Mouse (Mus musculus): ENCODE measurements around the gene Hmgn1.

Gene Hmgn1

GRCm38 (mm10) chr16:96148834-96149233, 21.3 kb upstream of the Hmgn1 start:
- POLR2A ChIA-PET = interaction anchor here (0.7 to 2.9 kb wide), 11 partner anchors 8 to 379 kb away, joined by 3 to 12 read pairs (median 4); partner anchors contain the start of genes Brwd1 (in 1 of the 4), Hmgn1 (in 1 of the 4) and Psmg1 (in 1 of the 4)
- CTCF ChIA-PET = interaction anchor here in 2 of 4 experiments (0.6 to 0.7 kb wide), 2 partner anchors 65 to 1380 kb away, joined by 3 read pairs; no protein-coding TSS in a partner anchor

- ChIA-PET POLR2A (interaction anchor here in 3 of 4 experiments (0.6 to 4.1 kb wide), 20 partner anchors 8 to 1802 kb away, joined by 3 to 25 read pairs (median 4); partner anchors contain the start of genes Brwd1 (in 2 of the 3), Hmgn1 (in 1 of the 3) and Psmg1 (in 1 of the 3)), CTCF (interaction anchor here (0.7 to 2.1 kb wide), 9 partner anchors 10 to 126 kb away, joined by 3 to 7 read pairs (median 3); no protein-coding TSS in a partner anchor)
Observed at GRCm38 (mm10) chr16:96145814-96146213, 18.3 kb upstream of the Hmgn1 start.

GRCm38 (mm10) chr16:96145110-96145800, 17.7 kb upstream of the Hmgn1 start, which contains the start of gene Wrb:
Gene Wrb, plus strand, starts transcription at chr16:96145407.
- POLR2A ChIA-PET = interaction anchor here in 3 of 4 experiments (0.6 to 4.1 kb wide), 22 partner anchors 8 to 1803 kb away, joined by 3 to 25 read pairs (median 4); partner anchors contain the start of genes Brwd1 (in 2 of the 3), Hmgn1 (in 1 of the 3) and Psmg1 (in 1 of the 3)

GRCm38 (mm10) chr16:96144748-96145109, 17.2 kb upstream of the Hmgn1 start:
- POLR2A ChIA-PET = interaction anchor here in 3 of 4 experiments (0.6 to 4.1 kb wide), 14 partner anchors 9 to 213 kb away, joined by 3 to 25 read pairs (median 5); partner anchors contain the start of genes Brwd1 (in 2 of the 3) and Hmgn1 (in 1 of the 3)
- CTCF ChIA-PET = interaction anchor here (1.0 to 2.1 kb wide), 5 partner anchors 9 to 125 kb away, joined by 3 to 7 read pairs (median 5); no protein-coding TSS in a partner anchor

More at GRCm38 (mm10) chr16:96145110-96145800, 17.7 kb upstream of the Hmgn1 start, which contains the start of gene Wrb:
- CTCF ChIA-PET = interaction anchor here (0.5 to 2.1 kb wide), 10 partner anchors 9 to 125 kb away, joined by 3 to 7 read pairs (median 3); no protein-coding TSS in a partner anchor

GRCm38 (mm10) chr16:96128466-96128865, 937 bp upstream of the Hmgn1 start:
- ChIA-PET CTCF (interaction anchor here in 1 of 4 experiments (1.0 to 1.1 kb wide), 2 partner anchors 8 to 17 kb away, joined by 3 read pairs; partner anchors contain the start of gene Wrb), POLR2A (interaction anchor here in 3 of 4 experiments (0.7 to 4.8 kb wide), 17 partner anchors 10 to 105 kb away, joined by 3 to 41 read pairs (median 6); partner anchors contain the start of genes Brwd1 (in 2 of the 3) and Wrb (in 2 of the 3))

GRCm38 (mm10) chr16:96127288-96127656, 257 bp downstream of the Hmgn1 start:
- CTCF ChIA-PET = interaction anchor here in 3 of 4 experiments (0.6 to 1.1 kb wide), 3 partner anchors 13 to 1800 kb away, joined by 3 to 6 read pairs (median 3); no protein-coding TSS in a partner anchor
- POLR2A ChIA-PET = interaction anchor here in 3 of 4 experiments (0.6 to 5.0 kb wide), 29 partner anchors 7 to 1954 kb away, joined by 3 to 41 read pairs (median 5); partner anchors contain the start of genes Brwd1 (in 2 of the 3), Psmg1 (in 2 of the 3) and Wrb (in 1 of the 3)

- POLR2A ChIA-PET = interaction anchor here in 3 of 4 experiments (0.6 to 5.0 kb wide), 26 partner anchors 8 to 221 kb away, joined by 3 to 41 read pairs (median 4); partner anchors contain the start of genes Brwd1 (in 2 of the 3), Psmg1 (in 2 of the 3), Wrb (in 2 of the 3) and Lca5l (in 1 of the 3)
- CTCF ChIA-PET = interaction anchor here in 2 of 4 experiments (0.6 to 1.1 kb wide), 2 partner anchors 12 to 24 kb away, joined by 3 to 6 read pairs; no protein-coding TSS in a partner anchor
Observed at GRCm38 (mm10) chr16:96126684-96127171, 801 bp downstream of the Hmgn1 start.

GRCm38 (mm10) chr16:96120022-96120623, 7.4 kb downstream of the Hmgn1 start:
- ChIA-PET POLR2A (interaction anchor here in 3 of 4 experiments (0.5 to 2.8 kb wide), 14 partner anchors 9 to 78 kb away, joined by 3 to 9 read pairs (median 4); partner anchors contain the start of genes Brwd1 (in 1 of the 3) and Wrb (in 1 of the 3)), CTCF (no interaction called here)

- POLR2A ChIA-PET = interaction anchor here in 3 of 4 experiments (0.8 to 4.9 kb wide), 15 partner anchors 11 to 69 kb away, joined by 3 to 26 read pairs (median 5); partner anchors contain the start of genes Hmgn1 (in 2 of the 3) and Brwd1 (in 1 of the 3)
- CTCF ChIA-PET = interaction anchor here (0.5 to 2.1 kb wide), 20 partner anchors 9 to 1387 kb away, joined by 3 to 6 read pairs (median 3); partner anchors contain the start of genes Wrb (in 2 of the 4), Hmgn1 (in 1 of the 4) and Lca5l (in 1 of the 4)
Observed at GRCm38 (mm10) chr16:96114729-96115128, 12.8 kb downstream of the Hmgn1 start.

GRCm38 (mm10) chr16:96112769-96113168, 14.8 kb downstream of the Hmgn1 start:
- ChIA-PET CTCF (interaction anchor here in 1 of 4 experiments (0.7 to 1.4 kb wide), 3 partner anchors 10 to 31 kb away, joined by 3 to 4 read pairs (median 3); no protein-coding TSS in a partner anchor), POLR2A (interaction anchor here in 2 of 4 experiments (1.9 to 4.9 kb wide), 2 partner anchors 13 to 15 kb away, joined by 6 to 26 read pairs; partner anchors contain the start of gene Hmgn1 (in 1 of the 2))

GRCm38 (mm10) chr16:96110655-96111345, 16.7 kb downstream of the Hmgn1 start:
- POLR2A ChIA-PET = interaction anchor here in 2 of 4 experiments (1.4 to 1.7 kb wide), 2 partner anchors 13 to 28 kb away, joined by 4 to 5 read pairs; no protein-coding TSS in a partner anchor
- CTCF ChIA-PET = no interaction called here

GRCm38 (mm10) chr16:96109673-96110072, 17.9 kb downstream of the Hmgn1 start:
- ChIA-PET POLR2A (interaction anchor here in 3 of 4 experiments (1.4 to 2.8 kb wide), 4 partner anchors 11 to 27 kb away, joined by 4 to 10 read pairs (median 5); partner anchors contain the start of gene Brwd1 (in 2 of the 3)), CTCF (no interaction called here)

GRCm38 (mm10) chr16:96103036-96103435, 24.5 kb downstream of the Hmgn1 start:
- POLR2A ChIA-PET = interaction anchor here (0.5 to 2.1 kb wide), 15 partner anchors 9 to 1857 kb away, joined by 3 to 22 read pairs (median 5); partner anchors contain the start of gene Brwd1 (in 3 of the 4)
- CTCF ChIA-PET = interaction anchor here (0.7 to 1.6 kb wide), 10 partner anchors 11 to 137 kb away, joined by 3 to 26 read pairs (median 6); partner anchors contain the start of gene Wrb (in 1 of the 4)

GRCm38 (mm10) chr16:96097811-96098210, 29.7 kb downstream of the Hmgn1 start:
- CTCF ChIA-PET = interaction anchor here in 1 of 4 experiments (0.6 to 1.1 kb wide), 3 partner anchors 9 to 1397 kb away, joined by 3 to 5 read pairs (median 4); no protein-coding TSS in a partner anchor
- POLR2A ChIA-PET = interaction anchor here (0.6 to 6.2 kb wide), 25 partner anchors 9 to 1100 kb away, joined by 3 to 47 read pairs (median 4); partner anchors contain the start of genes Brwd1 (in 3 of the 4), Hmgn1 (in 2 of the 4), Kcnj6 (in 1 of the 4) and Psmg1 (in 1 of the 4)

GRCm38 (mm10) chr16:96095966-96096365, 31.6 kb downstream of the Hmgn1 start:
- ChIA-PET POLR2A (interaction anchor here in 3 of 4 experiments (0.8 to 6.2 kb wide), 10 partner anchors 10 to 96 kb away, joined by 3 to 47 read pairs (median 4); partner anchors contain the start of genes Brwd1 (in 3 of the 3) and Lca5l (in 1 of the 3)), CTCF (interaction anchor here in 3 of 4 experiments (0.6 to 1.1 kb wide), 3 partner anchors 55 to 135 kb away, joined by 3 to 5 read pairs (median 3); no protein-coding TSS in a partner anchor)

Data from embryonic stem cell, embryonic (primary cell).